Mouse (Mus musculus): ENCODE results near the gene Pamr1. TPM values are rescaled to one million over a fixed set of nuclear protein-coding genes. Genes with fewer than 3 reads are reported as not detected.

Pamr1 gene
- polyA plus RNA-seq, 1 experiment from 2014 or later = 28.7 TPM

- 43% methylated on average over 7 of the region's 7 CpGs for WGBS
- no peak for DNase-seq (ENCODE audit: low spot score)
- Histone ChIP-seq H3K27ac (no peak overlapping the region), H3K4me2 (ENCODE audit: low read length) (no peak overlapping the region), H3K9me3 (replicated peaks; ENCODE audit: low read length) (no peaks in the 10 kb centered on the region), H3K27me3 (ENCODE audit: insufficient read depth, low read length) (no peaks in the 10 kb centered on the region), H3K36me3 (ENCODE audit: insufficient read depth, low read length) (no peaks in the 10 kb centered on the region), H3K4me3 (replicated peaks; ENCODE audit: low read depth, low read length) (no peak overlapping the region), H3K9ac (ENCODE audit: low read depth, low read length) (no peak overlapping the region), H3K4me1 (replicated peaks; ENCODE audit: insufficient read depth, low read length) (no peaks in the 10 kb centered on the region)
- TF ChIP-seq CTCF (IDR thresholded peaks at IDR 0.05; ENCODE audit: low read depth) = no peak
- ATAC-seq (replicated peaks; ENCODE audit: low FRiP score, low read depth) = no peak
Measured at GRCm38 (mm10) chr2:102681351-102681750, 131.5 kb downstream of the Pamr1 start.

GRCm38 (mm10) chr2:102682168-102682567, 132.4 kb downstream of the Pamr1 start:
- H3K4me2 ChIP-seq (ENCODE audit: low read length) = no peak overlapping the region
- no peaks in the 10 kb centered on the region for H3K4me1 ChIP-seq (replicated peaks; ENCODE audit: insufficient read depth, low read length)
- TF ChIP-seq CTCF (IDR thresholded peaks at IDR 0.05; ENCODE audit: low read depth) = peak; percentile 64
- no peaks in the 10 kb centered on the region for H3K36me3 ChIP-seq (ENCODE audit: insufficient read depth, low read length)
- no peak overlapping the region for H3K27ac ChIP-seq
- no peak overlapping the region for H3K9ac ChIP-seq (ENCODE audit: low read depth, low read length)
- no peaks in the 10 kb centered on the region for H3K27me3 ChIP-seq (ENCODE audit: insufficient read depth, low read length)
- H3K4me3 ChIP-seq (replicated peaks; ENCODE audit: low read depth, low read length) = no peak overlapping the region
- ATAC-seq (replicated peaks; ENCODE audit: low FRiP score, low read depth) (no peak), DNase-seq (ENCODE audit: low spot score) (peak; percentile 19)
- WGBS = 47% methylated on average over 5 of the region's 5 CpGs
- H3K9me3 ChIP-seq (replicated peaks; ENCODE audit: low read length) = no peaks in the 10 kb centered on the region

GRCm38 (mm10) chr2:102685371-102686107, 135.7 kb downstream of the Pamr1 start:
- Histone ChIP-seq H3K9ac (ENCODE audit: low read depth, low read length) (no peak overlapping the region), H3K36me3 (ENCODE audit: insufficient read depth, low read length) (no peaks in the 10 kb centered on the region), H3K9me3 (replicated peaks; ENCODE audit: low read length) (no peaks in the 10 kb centered on the region), H3K4me1 (replicated peaks; ENCODE audit: insufficient read depth, low read length) (no peaks in the 10 kb centered on the region), H3K27ac (no peak overlapping the region), H3K4me2 (ENCODE audit: low read length) (no peak overlapping the region), H3K27me3 (ENCODE audit: insufficient read depth, low read length) (no peaks in the 10 kb centered on the region), H3K4me3 (replicated peaks; ENCODE audit: low read depth, low read length) (no peak overlapping the region)
- peak; percentile 73 for TF ChIP-seq CTCF (IDR thresholded peaks at IDR 0.05; ENCODE audit: low read depth)
- WGBS = 84% methylated on average over 7 of the region's 7 CpGs
- DNase-seq (ENCODE audit: low spot score) (peak; percentile 76), ATAC-seq (replicated peaks; ENCODE audit: low FRiP score, low read depth) (peak; percentile 59; the same call in 1 of the 2 replicates)

- Histone ChIP-seq H3K27ac (no peak overlapping the region), H3K9ac (ENCODE audit: low read depth, low read length) (no peak overlapping the region), H3K4me1 (replicated peaks; ENCODE audit: insufficient read depth, low read length) (no peaks in the 10 kb centered on the region), H3K27me3 (ENCODE audit: insufficient read depth, low read length) (no peaks in the 10 kb centered on the region), H3K36me3 (ENCODE audit: insufficient read depth, low read length) (no peaks in the 10 kb centered on the region), H3K9me3 (replicated peaks; ENCODE audit: low read length) (no peaks in the 10 kb centered on the region), H3K4me2 (ENCODE audit: low read length) (no peak overlapping the region), H3K4me3 (replicated peaks; ENCODE audit: low read depth, low read length) (no peak overlapping the region)
- TF ChIP-seq CTCF (IDR thresholded peaks at IDR 0.05; ENCODE audit: low read depth) = no peak
- 66% methylated on average over 9 of the region's 9 CpGs for WGBS
- DNase-seq (ENCODE audit: low spot score) = no peak
- no peak for ATAC-seq (replicated peaks; ENCODE audit: low FRiP score, low read depth)
Measured at GRCm38 (mm10) chr2:102686108-102686450, 136.3 kb downstream of the Pamr1 start.

Other genes with a start within 250 kb of the Pamr1 start
- 20.1 and 24.5 TPM in 2 replicates for gene Trim44, start 142.2 kb upstream of the Pamr1 start, polyA plus RNA-seq (2015; fragmentation: Nextera tagmentation; extraction: Ambion mirVana)
- 10.0 and 12.1 TPM in 2 replicates for gene Fjx1, start 97.5 kb upstream of the Pamr1 start, polyA plus RNA-seq (2015; fragmentation: Nextera tagmentation; extraction: Ambion mirVana)
- 0.13 and 0.27 TPM in 2 replicates for gene Slc1a2, start 108.6 kb downstream of the Pamr1 start, polyA plus RNA-seq (2015; fragmentation: Nextera tagmentation; extraction: Ambion mirVana)

Measured in kidney, postnatal 0 days (tissue).